Mouse (Mus musculus): ENCODE data around the gene Zkscan1.

Gene Zkscan1

GRCm38 (mm10) chr5:138117199-138118015 lies 32.5 kb downstream of the Zkscan1 start:
- no peak for DNase-seq

- no peak for DNase-seq
Observed at GRCm38 (mm10) chr5:138118041-138118440, 33.2 kb downstream of the Zkscan1 start.

GRCm38 (mm10) chr5:138132425-138133064 lies 47.7 kb downstream of the Zkscan1 start:
- peak in 1 of 2 experiments; percentile 28 for DNase-seq

DNA sequence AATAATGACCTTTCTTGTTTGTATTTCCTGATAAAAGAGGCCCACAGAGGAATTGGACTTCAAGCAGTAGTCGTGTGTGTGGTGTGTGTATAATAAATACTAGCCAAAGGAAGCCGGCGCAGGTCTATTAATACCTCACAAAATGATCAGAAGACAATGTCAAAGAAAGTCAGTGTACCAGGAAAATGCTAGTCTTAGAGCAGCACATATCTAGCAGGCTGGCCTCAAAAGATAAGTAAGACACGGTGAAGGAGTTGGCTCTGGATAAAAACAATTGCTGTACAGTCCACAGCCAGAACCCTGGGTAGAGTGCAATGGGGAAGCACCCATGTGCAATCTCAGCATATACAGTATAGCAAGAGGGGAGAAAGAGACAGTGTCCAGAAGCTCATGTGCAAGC lies 52.4 kb downstream of the Zkscan1 start:
- no peak for DNase-seq

- peak in 1 of 2 experiments; percentile 31 for DNase-seq
Observed at GRCm38 (mm10) chr5:138137935-138138549, 53.2 kb downstream of the Zkscan1 start.

- no peak for DNase-seq
Observed at GRCm38 (mm10) chr5:138138585-138138984, 53.7 kb downstream of the Zkscan1 start.

- DNase-seq = no peak
Observed at GRCm38 (mm10) chr5:138154390-138154789, 69.5 kb downstream of the Zkscan1 start.

DNA sequence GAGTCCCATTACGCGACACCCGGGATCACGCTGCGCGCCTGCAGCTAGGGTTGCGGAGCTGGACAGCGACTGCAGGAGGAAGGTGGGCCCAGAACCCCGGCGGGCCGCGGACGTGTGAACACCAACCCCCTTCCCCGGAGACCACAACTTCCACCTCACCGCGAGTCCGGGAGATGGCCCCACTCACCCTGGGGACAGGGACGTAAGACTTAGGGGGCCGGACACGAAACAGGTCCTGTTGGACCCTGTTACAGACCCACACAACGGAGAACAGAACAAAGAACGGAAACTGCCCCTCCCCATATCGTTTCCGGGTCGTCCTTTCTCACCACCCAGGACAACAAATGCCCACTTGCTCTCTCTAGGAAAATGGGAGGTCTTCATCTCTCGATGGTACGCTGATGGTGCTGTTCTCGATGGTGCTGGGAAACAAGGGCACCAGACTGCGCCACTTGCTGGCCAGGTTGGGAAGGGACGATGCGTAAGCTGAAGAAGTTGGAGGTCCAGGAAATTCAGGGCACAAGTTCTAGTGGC lies 70.6 kb downstream of the Zkscan1 start, which contains the start of gene Zfp113:
Gene Zfp113 (minus strand): TSS at position 302 of the 534 bp plus-strand sequence.
- peak; percentile 90 to 92 for DNase-seq

Data from lung, postnatal 4 days (tissue).